Mouse (Mus musculus): Measurements from ENCODE around the gene Eif4a3. TPM values are rescaled to one million over a fixed set of nuclear protein-coding genes. Genes with fewer than 3 reads are reported as not detected.
"Not testable (repeated sequence)": the region's sequence is repeated elsewhere in the genome, so short reads cannot be mapped to it uniquely, and the experiment has no call there.

The Eif4a3 gene
- total and polyA plus RNA-seq, 3 experiments, result 44.4 to 126 (median 117) TPM

DNA sequence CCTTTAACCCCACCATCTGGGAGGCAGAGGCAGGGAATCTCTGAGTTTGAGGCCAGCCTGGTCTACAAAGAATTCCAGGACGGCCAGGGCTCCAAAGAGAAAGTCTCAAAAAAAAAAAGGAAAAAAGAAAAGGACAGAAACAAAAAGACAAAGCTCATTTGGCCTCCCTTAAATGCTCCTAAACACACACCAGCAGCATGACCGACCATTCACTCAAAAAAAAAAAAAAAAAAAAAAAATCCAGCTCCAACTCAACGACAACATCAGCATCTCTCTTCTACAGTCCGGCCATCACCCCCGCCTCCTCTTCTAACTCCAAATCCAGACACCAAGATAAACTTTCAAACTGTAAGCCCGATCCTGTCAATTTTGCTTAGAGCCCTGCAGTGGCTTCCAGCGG, 972 bp downstream of the Eif4a3 start:
- no peak for DNase-seq

DNA sequence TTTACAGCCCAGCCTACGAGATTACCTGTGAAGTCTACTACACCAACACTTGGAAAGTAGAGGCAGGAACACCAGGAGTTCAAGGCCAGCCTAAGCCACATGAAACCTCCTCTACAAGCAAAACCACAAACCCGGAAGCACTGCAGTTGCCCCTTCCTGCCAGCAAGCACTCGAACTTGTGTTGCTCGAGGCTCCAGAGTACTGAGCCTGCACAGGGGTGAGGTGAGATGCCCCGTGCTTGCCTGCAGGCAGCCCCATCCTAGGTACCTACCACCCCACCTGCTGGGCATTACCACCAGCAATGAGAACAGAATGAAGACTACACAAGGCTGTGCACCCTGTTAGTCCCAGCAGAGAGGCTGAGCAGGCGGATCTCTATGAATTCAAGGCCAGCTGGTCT, 1.9 kb downstream of the Eif4a3 start:
- no peak for DNase-seq

DNA sequence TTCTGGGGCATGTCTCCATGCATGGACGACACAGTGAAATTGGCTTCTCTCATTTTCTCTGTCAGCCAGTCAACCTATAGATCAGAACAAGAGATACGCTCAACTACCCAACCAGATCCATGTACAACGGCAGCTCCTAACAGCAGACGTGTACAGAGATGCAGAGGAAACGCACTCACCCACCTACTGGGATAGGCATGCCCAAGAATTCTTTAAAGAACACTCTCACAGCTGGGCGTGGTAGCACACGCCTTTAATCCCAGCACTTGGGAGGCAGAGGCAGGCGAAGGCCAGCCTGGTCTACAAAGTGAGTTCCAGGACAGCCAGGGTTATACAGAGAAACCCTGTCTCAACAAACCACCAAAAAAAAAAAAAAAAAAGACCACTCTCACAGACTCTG, 7.0 kb downstream of the Eif4a3 start:
- not testable (repeated sequence) for DNase-seq

DNA sequence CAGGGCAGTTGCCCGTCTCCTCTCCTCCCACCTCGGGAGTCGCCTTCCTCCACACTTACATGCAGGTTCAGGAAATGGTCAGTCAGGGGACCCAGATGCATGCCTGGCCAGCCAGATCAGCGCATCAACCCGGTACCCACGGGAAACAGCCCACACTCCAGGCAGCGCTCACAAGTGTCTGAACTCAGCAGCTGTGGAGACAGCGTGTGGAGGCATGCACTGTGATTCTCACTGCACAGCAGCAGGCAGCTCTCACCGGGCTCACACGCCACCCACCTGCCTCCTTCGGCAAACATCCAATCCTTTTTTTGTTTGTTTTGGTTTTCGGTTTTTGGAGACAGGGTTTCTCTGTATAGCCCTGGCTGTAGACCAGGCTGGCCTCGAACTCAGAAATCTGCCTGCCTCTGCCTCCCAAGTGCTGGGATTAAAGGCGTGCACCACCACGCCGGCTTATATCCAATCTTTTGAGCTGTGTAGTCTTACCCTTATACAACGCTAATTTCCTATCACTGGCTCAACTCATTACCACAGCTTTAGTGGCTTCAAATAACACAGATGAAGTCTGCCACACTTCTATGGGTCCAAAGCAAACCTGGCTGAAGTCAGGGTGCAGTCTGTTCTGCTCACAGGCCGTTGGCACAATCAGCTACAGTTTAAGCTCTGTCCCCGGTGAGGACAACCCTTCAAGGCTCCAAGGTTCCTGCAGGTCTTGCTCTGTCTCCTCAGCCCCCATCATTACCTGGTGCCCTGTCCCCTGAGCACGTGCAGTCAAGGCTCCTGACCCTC, 12.5 kb downstream of the Eif4a3 start:
- DNase-seq, result no peak

DNA sequence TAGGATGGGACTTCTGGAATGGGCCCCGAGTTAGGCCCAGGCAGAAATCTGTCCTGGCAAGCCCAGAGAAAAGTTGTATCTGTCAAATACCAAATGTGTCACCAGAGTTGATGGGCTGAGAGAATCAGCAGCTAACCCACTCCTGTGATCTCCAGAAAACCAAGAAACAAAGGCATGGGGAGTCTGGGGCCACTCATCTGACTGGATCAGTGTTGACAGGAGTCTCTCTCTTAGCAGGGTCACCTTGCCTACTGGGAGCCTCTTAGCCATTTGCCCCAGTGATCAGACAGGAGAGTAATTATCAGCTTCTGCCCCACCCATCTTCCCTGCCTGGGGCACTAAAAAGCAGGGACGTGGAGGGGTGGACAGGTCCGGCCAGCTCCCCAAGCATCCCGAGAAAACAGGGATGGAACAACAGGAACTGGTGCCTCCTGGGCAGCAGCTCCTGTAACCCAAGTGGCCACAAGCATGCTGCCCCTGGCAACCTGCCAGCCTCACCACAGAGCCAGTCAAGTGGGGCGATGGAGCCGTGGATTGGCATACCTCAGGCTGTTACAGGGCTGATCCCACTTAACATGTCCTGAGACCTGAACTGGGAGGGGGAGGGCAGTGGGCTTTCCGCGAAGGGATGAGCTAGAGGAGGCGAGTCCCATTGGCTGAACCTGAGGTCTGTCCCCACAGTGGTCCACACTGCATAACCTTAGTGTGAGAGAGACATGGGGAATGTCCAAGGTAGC, 13.9 kb downstream of the Eif4a3 start:
- DNase-seq, result no peak

DNA sequence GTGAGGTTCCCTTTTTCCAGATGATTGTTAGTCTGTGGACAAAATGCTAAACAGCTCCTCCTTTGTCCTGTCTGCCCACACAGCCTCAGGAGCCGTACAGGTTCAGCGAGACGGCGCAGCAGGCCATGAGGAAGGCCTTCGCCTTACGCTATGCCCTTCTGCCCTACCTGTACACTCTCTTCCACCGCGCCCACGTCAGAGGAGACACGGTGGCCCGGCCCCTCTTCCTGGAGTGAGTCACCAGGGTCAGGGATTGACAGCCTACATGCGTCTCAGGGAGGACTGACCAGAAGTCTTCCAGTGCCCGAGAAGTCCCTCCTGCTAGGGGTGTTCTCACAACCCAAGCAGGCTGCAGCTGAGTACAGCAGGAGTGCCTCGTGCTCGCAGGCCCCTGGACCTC, 18.9 kb downstream of the Eif4a3 start:
- DNase-seq, result no peak

DNA sequence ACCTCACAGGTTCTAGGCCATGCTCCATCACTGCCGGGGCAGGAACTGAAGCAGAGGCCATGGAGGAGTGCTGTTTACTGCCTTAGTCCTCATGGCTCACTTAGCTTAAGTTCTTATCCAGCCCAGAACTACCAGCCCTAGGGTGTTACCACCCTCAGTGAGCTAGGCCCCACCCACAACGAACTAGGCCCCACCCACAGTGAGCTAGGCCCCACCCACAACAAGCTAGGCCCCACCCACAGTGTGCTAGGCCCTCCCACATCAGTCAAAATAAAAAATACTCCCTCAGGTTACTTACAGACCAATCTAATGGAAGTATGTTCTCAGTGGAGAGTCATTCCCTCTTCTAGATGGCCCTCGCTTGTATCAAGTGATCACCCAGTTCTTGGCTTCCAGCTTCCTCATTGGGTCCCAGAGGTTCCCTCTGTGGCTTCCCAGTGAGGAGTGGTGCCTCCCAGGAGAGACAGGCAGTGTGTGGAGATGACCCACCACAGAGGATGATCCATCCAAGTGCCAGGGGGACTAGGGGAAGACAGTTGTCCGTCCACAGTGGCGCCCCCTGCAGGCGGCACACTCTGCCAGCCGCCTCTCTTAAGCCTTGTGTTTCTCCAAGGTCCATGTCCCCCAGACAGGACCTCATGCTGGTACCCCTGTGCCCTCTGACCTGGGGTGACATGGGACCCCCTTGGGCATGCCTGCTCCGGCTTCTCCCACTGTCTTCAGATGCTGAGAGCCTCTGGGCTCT, 26.5 kb downstream of the Eif4a3 start:
- DNase-seq, result no peak

DNA sequence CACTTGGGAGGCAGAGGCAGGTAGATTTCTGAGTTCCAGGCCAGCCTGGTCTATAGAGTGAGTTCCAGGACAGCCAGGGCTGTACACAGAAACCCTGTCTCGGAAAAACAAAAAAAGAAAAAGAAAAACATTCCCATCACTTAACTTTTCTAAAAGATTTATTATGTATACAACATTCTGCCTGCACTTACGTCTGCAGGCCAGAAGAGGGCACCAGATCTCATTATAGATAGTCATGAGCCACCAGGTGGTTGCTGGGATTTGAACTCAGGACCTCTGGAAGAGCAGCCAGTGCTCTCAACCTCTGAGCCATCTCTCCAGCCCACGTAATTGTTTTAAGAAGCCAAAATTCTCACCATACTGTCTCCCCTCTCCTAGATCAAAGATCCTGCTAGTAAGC, 27.4 kb downstream of the Eif4a3 start:
- DNase-seq, result not testable (repeated sequence)

DNA sequence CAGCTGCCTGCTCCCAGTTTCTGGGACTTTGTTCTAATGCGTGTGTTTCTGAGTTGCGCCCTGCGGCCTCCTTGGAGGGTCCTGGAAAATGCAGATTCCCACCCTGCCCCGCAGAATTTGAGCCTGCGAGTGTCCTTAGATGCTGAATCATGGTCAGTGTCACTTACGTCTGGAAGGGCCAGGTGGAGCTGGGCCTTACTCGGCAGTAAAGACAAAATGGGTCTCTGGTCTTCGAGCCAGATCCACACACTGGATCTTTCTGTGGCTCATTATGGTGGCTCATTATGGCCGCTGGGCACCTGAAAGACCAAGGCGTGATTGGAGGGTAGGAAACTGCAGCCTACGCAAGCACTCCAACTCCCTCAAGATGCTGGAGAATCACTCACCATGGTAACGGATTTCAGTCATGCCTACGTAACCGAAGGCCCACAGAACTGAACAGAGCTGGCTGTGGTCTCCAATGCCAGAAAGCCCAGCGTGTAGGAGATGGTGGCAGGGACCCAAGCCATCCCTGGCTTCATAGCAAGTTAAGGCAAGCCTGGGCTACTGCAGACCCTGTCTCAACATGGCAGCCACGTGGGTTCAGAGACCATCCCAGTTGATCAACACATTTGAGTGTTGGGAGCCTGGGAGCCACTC, 31.2 kb downstream of the Eif4a3 start:
- DNase-seq, result no peak

DNA sequence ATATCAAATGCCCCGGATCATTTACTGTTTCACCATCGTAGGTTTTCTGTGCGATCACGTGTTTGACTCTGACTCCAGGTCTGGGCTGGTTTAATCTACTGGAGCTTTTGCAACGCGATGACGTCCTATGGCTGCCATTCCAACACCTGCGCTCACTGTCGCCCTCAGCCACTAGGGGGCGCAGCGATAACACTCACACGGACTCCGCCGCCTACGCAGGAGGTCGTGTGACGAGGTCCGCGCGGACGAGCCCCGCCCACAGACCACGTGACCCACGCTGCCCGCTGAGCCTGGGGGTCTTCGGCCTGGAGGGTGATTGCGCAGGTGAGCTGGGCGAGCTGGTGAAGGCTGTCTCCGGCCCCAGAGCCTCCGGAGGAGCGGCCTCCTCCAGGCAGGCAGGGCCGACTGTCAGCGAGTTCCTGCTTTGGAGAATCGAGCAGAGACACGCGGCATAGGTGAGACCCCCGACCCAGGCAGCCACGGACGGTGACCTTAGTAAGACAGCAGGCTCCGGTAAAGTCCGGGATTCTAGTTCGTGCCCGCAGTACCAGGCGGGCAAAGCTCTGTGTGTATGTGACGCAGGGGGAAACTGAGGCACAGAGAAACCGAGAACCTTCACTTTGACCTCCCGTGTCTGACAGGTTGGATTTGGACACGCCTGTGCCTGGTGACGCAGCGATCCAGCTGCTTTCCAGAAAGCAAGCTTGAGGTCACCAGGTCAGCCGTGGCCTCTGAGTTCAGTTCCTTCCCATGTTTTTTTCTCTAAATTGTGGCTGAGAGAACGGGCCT, 31.9 kb downstream of the Eif4a3 start, which contains the start of gene Gaa:
Gene Gaa, plus strand, starts transcription at position 120 of the 789 bp plus-strand sequence.
- DNase-seq, result peak; percentile 95

DNA sequence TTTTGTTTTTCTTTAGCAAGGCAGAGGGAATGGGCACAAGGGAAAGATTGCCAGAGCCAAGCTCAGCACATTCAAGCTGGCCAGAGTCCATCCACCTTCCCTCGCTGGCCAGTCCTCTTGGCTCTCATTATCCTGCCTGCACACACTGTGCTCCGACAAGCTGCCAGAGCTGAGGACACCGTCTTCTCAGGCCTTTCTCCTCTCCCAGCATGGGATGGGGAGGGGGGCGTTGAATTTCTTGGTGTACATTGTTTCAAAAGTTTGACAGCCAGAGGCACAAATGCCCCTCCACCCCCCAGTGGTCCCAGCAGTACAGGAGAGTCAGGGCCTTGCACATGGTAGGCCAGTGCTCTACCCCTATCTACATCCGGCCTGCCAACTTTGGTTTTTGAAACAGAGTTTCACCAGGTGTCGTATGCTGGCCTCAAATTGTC, 32.6 kb downstream of the Eif4a3 start:
- peak; percentile 41 for DNase-seq

DNA sequence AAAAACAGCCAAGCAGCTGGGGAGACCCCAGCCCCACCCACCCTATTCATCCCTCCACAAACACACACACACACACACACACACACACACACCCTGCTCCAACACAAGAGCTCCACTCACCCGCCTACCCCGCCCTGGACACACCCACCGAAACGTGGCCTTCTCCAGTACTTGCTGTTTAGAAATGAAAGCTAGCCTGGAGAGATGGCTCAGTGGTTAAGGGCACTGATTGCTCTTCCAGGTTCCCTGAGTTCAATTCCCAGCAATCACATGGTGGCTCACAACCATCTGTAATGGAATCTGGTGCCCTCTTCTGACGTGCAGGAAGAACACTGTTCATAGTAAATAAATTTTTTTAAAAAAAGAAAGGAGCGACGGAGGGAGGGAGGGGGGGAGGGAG, 34.1 kb downstream of the Eif4a3 start:
- no peak for DNase-seq

DNA sequence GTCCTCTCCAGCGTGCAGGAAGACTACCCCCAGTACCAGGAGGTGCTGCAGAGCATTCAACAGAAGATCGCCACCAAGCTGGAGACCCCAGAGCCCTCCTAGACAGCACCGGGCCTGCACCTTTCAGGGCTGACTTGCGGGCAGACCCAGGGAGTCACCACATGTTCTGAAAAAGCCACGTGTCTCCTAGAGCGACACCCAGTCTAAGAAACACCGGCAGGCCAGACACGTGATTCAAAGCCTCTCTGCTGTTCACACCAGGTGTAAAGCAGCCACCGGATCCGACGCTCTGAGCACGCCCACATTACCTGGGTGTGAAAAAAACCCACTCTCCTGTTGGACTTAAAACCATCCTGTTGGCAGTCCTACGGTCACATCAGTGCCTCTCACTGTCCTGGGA, 35.5 kb downstream of the Eif4a3 start:
- no peak for DNase-seq

DNA sequence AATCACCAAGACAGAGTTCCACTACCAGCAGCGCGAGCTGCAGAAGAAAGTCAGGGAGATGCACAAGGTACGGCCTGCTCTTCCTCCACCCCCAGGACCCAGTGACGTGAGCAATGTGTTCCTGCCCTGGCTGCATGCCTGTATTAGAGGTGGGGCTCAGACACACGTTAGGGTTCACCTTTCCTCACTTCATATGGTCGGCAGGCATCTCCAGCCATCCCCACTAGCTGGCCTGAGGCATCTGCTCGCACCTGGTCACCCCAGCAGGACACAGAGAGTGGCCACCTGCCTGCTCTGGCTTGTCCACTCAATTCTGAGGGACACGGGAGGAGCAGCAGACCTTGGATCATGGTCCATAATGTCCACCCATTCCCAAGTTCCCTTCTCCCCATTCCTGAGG, 39.9 kb downstream of the Eif4a3 start:
- no peak for DNase-seq

DNA sequence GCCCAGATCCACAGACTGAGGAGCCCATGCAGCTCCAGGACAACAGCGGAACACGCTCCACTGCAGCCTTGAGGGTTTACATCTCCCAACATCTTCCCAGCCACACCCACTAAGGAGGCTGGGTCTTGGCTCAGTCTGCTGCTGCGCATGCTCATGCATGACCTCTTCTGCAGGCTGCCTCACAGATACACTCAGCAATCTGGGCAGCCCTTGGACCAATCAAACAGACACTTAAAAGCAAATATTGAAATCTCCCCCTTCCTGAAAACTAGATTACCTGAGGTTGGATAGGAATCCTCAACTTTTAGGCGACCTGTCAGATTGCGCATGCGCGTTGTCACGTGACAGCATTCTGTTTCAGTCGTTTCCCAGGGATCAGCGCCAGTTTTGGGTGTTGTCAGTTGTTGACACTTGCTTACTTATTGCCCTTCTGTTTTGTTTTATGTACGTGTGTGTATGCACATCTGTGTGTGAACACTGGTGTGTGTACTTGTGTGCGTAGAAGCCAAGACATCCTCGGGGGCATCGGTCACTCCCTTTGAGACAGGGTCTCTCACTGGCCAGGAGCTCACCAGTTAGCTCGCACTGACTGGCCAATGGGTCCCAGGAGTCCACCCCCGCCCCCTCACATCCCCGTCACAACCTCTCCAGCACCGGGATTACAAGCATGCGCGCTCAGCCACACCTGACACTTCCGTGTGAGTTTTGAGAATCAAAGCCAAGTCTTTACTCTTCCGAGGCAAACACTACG, 41.1 kb downstream of the Eif4a3 start:
- peak; percentile 82 for DNase-seq

DNA sequence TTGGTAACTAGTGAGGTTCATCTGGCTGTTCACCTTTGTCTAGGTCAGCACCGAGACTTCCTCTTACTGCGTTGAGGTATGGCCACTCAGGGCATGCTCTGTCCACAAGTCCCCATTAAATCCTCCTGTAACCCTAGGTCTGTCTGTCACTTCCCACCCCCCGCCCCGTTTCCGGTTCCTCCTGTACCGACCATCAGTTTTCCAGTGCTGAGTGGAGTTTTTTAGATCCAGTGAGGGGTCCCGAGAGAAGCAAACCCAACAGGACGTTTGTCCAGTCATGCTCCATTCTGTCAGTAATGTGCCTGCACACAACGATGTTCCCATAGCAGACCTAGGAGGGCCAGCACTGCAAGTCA, 41.7 kb downstream of the Eif4a3 start:
- no peak for DNase-seq

DNA sequence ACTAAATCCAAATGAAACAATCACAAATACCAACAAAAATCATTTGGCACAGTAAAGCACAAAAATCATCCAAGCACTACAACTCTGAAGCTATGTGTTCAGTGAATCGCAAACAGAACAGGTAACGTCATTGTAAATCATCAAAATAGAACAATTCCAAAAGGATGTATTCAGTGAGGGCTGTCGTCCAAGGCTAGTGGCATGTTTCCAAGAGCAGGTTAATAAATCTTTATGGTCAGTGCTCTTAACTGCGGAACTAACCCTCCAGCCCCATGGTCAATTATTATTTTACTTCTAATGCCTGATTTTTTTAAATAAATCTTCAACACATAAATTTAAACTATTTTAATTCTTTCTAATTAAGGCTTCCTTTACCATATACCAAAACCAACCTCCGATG, 43.3 kb downstream of the Eif4a3 start:
- DNase-seq, result not testable (repeated sequence)

DNA sequence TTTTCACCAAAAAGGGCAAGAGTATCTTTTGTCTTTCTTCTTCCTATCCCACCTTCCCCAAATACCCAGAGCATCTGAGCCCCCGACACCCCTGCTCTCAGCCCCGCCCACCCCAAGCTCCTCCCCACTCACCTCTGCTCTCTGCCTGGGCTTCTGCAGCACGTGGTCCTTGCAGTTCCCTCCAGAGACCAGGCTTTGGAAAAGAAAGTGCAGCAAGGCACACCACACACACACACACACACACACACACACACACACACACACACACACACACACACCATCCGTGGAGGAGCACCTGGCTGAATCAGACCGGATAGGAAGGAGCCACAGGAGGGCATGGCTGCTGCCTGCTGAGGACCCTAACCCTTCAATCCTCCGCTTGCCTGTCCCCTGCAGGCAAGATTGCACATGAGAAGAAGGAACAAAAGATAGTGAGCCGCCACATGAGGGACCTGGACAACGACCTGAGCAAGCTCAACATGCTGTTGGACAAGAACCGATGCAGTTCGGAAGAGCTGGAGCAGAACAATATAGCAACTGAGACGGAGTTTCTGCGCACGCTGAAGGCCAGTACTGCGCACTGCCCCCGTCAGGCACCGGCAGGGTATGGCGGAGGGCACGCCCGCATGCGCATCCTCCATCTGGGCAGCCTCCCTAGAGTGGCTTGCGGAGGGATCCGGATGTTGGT, 46.9 kb downstream of the Eif4a3 start:
- DNase-seq, result peak; percentile 38

DNA sequence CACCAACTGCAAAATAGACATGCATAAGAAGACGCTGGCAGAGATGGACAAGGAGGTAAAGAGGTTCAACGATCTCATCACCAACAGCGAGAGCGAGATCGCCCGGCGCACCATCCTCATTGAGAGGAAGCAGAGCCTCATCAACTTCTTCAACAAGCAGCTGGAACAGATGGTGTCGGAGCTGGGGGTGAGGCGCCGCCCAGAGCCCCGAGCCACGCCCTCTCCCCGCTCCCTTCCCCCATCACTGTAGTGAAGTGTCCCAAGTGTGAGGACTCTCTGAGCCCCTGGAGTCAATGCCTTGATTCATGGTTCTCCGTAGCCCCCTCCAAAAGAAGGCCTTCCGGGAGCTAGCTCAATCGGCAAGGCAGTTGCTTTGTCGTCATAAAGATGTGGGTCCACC, 48.9 kb downstream of the Eif4a3 start:
- DNase-seq, result no peak

DNA sequence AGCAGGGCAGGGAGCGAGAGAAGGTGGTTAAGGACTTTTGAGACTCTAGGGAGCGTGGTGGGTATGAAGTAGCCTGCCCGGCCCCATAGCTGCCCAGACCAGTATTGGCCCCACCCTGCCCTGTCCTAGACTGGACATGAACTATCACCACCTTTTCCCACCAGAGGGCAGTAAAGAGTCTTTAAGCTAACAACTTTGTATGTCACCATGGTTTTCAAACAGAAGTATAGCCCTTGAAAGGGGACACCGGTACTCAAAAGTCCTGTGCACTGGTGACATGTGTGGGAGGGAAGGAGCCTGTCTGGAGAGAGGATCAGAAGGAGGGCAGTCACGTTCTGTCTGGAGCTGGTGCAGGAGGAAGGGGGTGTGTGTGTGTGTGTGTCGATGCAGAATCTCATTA, 50.9 kb downstream of the Eif4a3 start:
- peak; percentile 63 for DNase-seq

Measured in adrenal gland, adult 2 months (tissue).